Mouse (Mus musculus): ENCODE measurements around the gene Adprhl1.

Gene Adprhl1

GRCm38 (mm10) chr8:13199385-13200061 lies 54.4 kb downstream of the Adprhl1 start:
- DNase-seq (ENCODE audit: inconsistent age in 2 of 2, low spot score in 1 of 2), result peak in 1 of 2 experiments; percentile 54

- DNase-seq (ENCODE audit: inconsistent age in 2 of 2, low spot score in 1 of 2), result no peak
Measured at GRCm38 (mm10) chr8:13197493-13197892, 56.5 kb downstream of the Adprhl1 start.

DNA sequence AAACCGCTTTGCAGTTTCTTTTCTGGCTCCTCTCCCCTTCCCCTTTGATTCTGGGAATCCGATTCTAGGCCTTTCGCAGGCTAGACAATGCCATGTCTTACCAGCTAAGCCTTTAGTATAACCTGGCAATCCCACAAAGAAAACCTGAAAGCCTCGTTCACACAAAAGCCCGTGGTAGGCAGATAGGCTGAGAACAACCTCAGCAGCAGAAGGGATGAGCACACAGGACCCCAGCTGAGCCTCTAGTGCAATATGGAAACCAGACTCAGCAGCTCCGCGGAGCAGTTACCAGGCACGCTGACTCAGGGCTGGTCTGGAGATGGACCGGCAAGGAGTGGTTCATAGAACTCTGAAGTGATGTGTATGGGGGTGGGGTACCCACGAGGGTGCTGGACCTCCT lies 59.1 kb downstream of the Adprhl1 start:
- DNase-seq (ENCODE audit: inconsistent age in 2 of 2, low spot score in 1 of 2), result no peak

- DNase-seq (ENCODE audit: inconsistent age in 2 of 2, low spot score in 1 of 2), result no peak
Measured at GRCm38 (mm10) chr8:13190235-13190634, 63.7 kb downstream of the Adprhl1 start.

DNA sequence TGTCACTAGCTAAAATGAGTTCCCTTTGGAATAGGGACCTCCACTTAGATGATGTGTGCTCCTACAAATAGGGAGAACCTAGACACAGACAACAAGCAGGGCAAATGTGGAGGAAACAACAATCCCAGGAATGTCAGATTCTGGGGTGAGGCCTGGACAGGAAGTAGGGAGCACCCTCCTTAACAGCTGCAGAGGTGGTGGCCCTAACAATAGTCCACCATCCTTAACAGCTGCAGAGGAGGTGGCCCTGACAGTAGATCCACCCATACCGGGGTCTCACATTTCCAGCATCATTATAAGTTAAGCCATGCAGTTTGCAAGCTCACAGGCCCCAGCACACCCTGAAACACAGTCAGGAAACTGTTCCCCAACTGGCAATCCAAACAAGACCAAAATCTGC lies 65.1 kb downstream of the Adprhl1 start:
- DNase-seq (ENCODE audit: inconsistent age in 2 of 2, low spot score in 1 of 2), result no peak

DNA sequence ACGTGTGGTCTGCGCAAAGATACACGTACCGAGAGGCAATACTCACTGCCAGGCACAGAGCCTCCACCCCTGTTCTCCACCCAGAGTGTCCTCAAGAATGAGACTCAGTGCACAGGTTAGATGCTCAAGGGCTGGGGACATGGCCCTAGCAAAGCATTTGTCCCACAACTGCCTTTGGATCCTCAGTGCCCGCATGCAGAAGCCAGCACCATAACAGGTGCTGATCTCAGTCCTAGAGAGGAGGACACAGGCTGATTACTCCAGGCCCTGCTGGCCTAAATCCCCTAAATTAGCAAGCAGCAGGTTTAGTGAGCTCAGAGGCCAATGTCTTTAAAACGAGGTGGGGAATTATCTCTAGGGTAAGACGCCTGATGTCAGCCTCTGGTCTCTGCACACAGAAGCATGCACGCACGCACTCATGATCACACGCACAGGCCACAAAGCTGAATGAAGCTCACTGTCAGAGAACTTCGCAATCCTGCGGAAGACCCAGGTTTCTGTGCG lies 65.9 kb downstream of the Adprhl1 start:
- DNase-seq (ENCODE audit: inconsistent age in 2 of 2, low spot score in 1 of 2), result no peak

- DNase-seq (ENCODE audit: inconsistent age in 2 of 2, low spot score in 1 of 2), result peak; percentile 46 to 83
Measured at GRCm38 (mm10) chr8:13187638-13188037, 66.3 kb downstream of the Adprhl1 start.

DNA sequence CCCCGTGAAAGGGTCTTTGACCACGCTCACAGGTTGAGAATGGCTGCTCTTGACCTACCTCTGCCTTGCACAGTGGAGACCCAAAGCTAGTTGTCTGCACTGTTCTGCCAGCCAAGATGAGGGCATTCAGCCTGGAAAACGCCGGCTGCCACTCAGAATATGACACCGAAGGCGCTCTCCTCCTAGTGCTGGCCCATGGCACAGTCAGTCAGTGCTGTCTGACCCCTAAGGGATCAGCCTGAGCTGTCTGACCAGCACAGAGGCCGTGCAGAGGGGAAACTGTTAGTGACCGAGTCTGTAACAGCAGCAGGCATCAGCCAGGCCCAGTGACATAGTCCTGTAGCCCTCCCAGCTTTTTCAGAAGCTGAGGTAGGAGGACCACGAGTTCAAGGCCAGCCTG lies 66.7 kb downstream of the Adprhl1 start:
- DNase-seq (ENCODE audit: inconsistent age in 2 of 2, low spot score in 1 of 2), result no peak

- no peak for DNase-seq (ENCODE audit: inconsistent age in 2 of 2, low spot score in 1 of 2)
Measured at GRCm38 (mm10) chr8:13186819-13187218, 67.1 kb downstream of the Adprhl1 start.

DNA sequence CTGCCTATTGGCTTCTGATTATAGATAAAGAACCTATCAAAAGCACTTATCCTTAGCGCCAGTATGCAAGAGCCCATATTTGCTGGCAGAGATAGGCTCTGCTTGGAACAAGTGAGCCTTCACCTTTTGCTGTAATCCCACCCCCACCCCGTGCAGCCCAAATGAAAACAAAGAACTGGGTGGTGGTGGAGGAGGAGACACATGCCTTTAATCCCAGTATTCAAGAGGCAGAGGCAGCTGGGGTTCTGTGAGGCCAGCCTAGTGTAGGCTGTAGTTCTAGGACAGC lies 72.3 kb downstream of the Adprhl1 start:
- DNase-seq (ENCODE audit: inconsistent age in 2 of 2, low spot score in 1 of 2), result no peak

- DNase-seq (ENCODE audit: inconsistent age in 2 of 2, low spot score in 1 of 2), result peak; percentile 67 to 82
Measured at GRCm38 (mm10) chr8:13180911-13181690, 72.9 kb downstream of the Adprhl1 start.

- no peak for DNase-seq (ENCODE audit: inconsistent age in 2 of 2, low spot score in 1 of 2)
Measured at GRCm38 (mm10) chr8:13180408-13180807, 73.6 kb downstream of the Adprhl1 start.

GRCm38 (mm10) chr8:13179948-13180347 lies 74.0 kb downstream of the Adprhl1 start:
- DNase-seq (ENCODE audit: inconsistent age in 2 of 2, low spot score in 1 of 2), result peak in 1 of 2 experiments; percentile 62

- no peak for DNase-seq (ENCODE audit: inconsistent age in 2 of 2, low spot score in 1 of 2)
Measured at GRCm38 (mm10) chr8:13179482-13179881, 74.5 kb downstream of the Adprhl1 start.

DNA sequence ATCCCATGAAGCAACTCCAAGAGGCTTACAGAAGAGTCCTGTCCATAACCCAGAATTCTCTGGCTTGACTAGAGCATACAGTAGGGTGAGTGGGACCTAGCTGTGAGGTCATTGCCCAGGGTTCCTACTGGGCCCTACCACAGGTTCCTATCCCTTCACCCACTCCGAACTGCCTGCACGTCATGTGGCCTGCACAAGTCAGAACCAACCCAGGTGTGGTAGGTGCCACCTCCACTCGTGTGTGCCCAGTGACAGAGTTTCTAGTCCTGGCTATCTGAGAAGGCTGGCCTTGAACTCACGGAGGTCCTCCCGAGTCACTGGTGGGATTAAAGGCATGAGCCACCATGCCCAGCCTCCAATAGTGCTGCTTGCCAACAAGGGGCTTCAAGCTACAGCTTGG lies 75.8 kb downstream of the Adprhl1 start:
- DNase-seq (ENCODE audit: inconsistent age in 2 of 2, low spot score in 1 of 2), result no peak

DNA sequence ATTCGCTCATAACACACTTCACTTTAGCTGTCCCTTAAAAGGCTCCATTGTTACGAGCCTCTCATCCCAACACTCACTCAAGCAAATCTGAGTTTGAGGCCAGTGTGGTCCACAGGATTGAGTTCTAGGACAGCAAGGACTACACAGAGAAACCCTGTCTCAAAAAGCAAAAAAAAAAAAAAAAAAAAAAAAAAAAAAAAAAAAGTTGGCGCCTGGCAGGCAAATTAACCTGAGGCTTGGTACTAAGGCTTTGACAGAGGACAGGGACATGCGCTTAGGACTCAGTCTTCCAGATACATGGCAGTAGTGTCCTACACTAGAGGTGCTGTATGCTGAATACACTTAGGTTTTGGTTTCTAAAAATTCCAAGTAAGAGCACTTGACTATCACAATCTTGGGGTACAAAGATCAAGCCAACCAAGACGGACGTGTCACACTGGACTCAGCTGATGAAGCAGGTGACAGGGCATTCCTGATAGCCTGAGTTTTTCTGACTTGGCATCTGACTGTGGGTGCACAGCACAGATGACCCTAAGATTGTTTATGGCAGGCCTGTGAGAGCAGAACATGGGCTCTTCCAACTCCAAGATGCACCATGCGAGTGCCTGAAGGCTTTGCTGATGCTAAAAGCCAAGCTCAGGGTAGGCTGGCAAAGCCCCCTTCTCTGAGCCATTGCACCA lies 76.6 kb downstream of the Adprhl1 start:
- no peak for DNase-seq (ENCODE audit: inconsistent age in 2 of 2, low spot score in 1 of 2)

GRCm38 (mm10) chr8:13175650-13176049 lies 78.3 kb downstream of the Adprhl1 start:
- DNase-seq (ENCODE audit: inconsistent age in 2 of 2, low spot score in 1 of 2), result no peak

- no peak for DNase-seq (ENCODE audit: inconsistent age in 2 of 2, low spot score in 1 of 2)
Measured at GRCm38 (mm10) chr8:13174811-13175210, 79.2 kb downstream of the Adprhl1 start.

DNA sequence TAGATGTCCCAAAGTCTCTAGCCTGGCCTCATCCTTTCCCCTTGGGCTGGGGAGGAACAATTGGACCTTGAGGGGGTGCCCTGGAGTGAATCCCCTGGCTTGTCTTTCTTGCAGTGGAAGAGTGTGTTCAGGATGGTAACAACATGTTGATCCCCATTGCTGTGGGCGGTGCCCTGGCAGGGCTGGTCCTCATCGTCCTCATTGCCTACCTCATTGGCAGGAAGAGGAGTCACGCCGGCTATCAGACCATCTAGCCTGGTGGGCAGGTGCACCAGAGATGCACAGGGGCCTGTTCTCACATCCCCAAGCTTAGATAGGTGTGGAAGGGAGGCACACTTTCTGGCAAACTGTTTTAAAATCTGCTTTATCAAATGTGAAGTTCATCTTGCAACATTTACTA lies 79.7 kb downstream of the Adprhl1 start:
- no peak for DNase-seq (ENCODE audit: inconsistent age in 2 of 2, low spot score in 1 of 2)
